Mouse (Mus musculus) lung, embryonic 14.5 days (tissue): ENCODE measurements around the gene Pik3r3. TPM values are rescaled to one million over a fixed set of nuclear protein-coding genes. Genes with fewer than 3 reads are reported as not detected.

Experiments used
- ATAC-seq: fragments of 200-750 bp; cut with Nextera tagmentation; 2 replicates; pipeline ENCODE4 v1.8.0; 2017; ENCODE audit warnings: mild to moderate bottlenecking, moderate TSS enrichment, moderate library complexity; ENCODE audit not compliant: insufficient read depth
- DNase-seq: peaks from one replicate; pipeline ENCODE4 v3.0.0-alpha.2; 2015
- H3K27ac ChIP-seq: fragments of 300-500 bp; sonication (generic); 2 replicates; pipeline ENCODE4 v1.5.1; 2014; ENCODE audit warnings: low read depth, mild to moderate bottlenecking, moderate library complexity
- H3K27me3 ChIP-seq: fragments of 300-500 bp; sonication (generic); 2 replicates; pipeline ENCODE4 v1.6.1; 2014; ENCODE audit warnings: low read length, control low read depth; ENCODE audit not compliant: insufficient read depth
- H3K36me3 ChIP-seq: fragments of 300-500 bp; sonication (generic); 2 replicates; pipeline ENCODE4 v1.6.1; 2014; ENCODE audit warnings: control low read depth; ENCODE audit not compliant: insufficient read depth
- H3K4me1 ChIP-seq: fragments of 300-500 bp; sonication (generic); 2 replicates; pipeline ENCODE4 v1.6.1; 2014; ENCODE audit warnings: antibody characterized with exemption, control low read depth; ENCODE audit not compliant: insufficient read depth
- H3K4me2 ChIP-seq: fragments of 300-500 bp; sonication (generic); 2 replicates; pipeline ENCODE4 v1.6.1; 2014; ENCODE audit warnings: mild to moderate bottlenecking
- H3K4me3 ChIP-seq: fragments of 300-500 bp; sonication (generic); 2 replicates; pipeline ENCODE4 v1.5.1; 2014; ENCODE audit warnings: low read depth, low read length
- H3K9ac ChIP-seq: fragments of 300-500 bp; sonication (generic); 2 replicates; pipeline ENCODE4 v1.6.1; 2014
- H3K9me3 ChIP-seq: fragments of 300-500 bp; sonication (generic); 2 replicates; pipeline ENCODE4 v1.6.1; 2016; ENCODE audit warnings: low read depth, low read length, control low read depth
- CTCF ChIP-seq: IDR thresholded peaks from 2 replicates; pipeline ENCODE4 v1.5.1; 2016; ENCODE audit warnings: antibody characterized with exemption, low read depth
- WGBS: fragments of 180-500 bp; shearing (Covaris S2); extraction: QIAGEN DNeasy Blood & Tissue Kit; methylation state at CpG from one replicate; pipeline ENCODE4 v1.1.7; 2014; 5-methylcytosine and 5-hydroxymethylcytosine counted together
- polyA plus RNA-seq: library from polyadenylated mRNA; unstranded; fragments of >200 nt; fragmentation: Nextera tagmentation; extraction: Ambion mirVana; gene quantifications from 2 replicates; pipeline ENCODE4 v1.2.1, GENCODE M21; 2014

The Pik3r3 gene
- polyA plus RNA-seq, 1 experiment from 2014 or later: 28.7 TPM

DNA sequence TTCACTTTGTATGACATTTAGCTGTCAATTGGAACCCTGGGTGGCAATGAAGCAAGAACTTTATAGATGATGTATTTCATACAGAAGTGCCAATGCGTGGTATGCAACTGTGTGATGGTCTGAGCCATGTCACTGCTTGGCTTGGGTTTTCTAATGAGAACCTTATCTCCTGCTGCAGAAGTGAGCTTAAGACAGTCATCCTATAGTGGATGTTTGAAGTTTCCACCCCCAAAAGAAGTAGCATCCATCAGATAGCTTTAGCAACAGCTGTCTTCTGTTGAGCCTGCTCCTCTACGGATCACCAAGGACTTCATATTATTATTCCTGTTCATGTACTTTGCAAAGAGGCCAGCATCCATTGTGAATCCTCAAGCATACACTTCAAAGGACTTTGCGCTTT lies 28.6 kb downstream of the Pik3r3 start:
- no peak for TF ChIP-seq CTCF
- H3K4me3 ChIP-seq: no peak overlapping the region
- H3K36me3 ChIP-seq: 0 out of 2 replicates have a peak, but pooled peaks cover 4% of the 10 kb centered on the region
- DNase-seq (no peak), ATAC-seq (no peak)
- no peaks in the 10 kb centered on the region for H3K9me3 ChIP-seq
- no peak overlapping the region for H3K4me2 ChIP-seq
- H3K27me3 ChIP-seq: no peaks in the 10 kb centered on the region
- no peaks in the 10 kb centered on the region for H3K4me1 ChIP-seq
- WGBS: 88% methylated on average over 3 of the region's 3 CpGs
- no peak overlapping the region for H3K27ac ChIP-seq
- no peak overlapping the region for H3K9ac ChIP-seq

DNA sequence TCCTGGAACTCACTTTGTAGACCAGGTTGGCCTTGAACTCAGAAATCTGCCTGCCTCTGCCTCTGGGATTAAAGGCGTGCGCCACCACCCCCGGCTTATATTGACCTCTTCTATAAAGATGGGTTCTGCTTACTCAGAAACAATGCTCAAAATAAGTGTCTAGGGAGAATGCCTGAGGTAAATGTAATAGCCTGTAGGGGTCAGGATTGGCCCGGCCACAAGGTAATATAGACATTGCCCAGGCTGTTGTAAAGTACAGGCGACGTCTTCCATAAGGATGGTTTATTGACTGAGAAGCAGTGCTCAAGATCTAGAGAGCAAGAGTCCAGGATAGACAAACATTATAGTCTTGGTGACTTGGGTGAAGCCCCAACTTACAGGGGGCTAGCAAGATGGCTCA lies 46.8 kb downstream of the Pik3r3 start:
- WGBS: 91% methylated on average over 6 of the region's 6 CpGs
- ATAC-seq: no peak
- Histone ChIP-seq H3K9ac (no peak overlapping the region), H3K4me1 (no peaks in the 10 kb centered on the region), H3K9me3 (no peaks in the 10 kb centered on the region), H3K36me3 (peaks cover 28% of the 10 kb centered on the region), H3K4me3 (no peak overlapping the region), H3K27me3 (no peaks in the 10 kb centered on the region), H3K27ac (no peak overlapping the region), H3K4me2 (no peak overlapping the region)
- DNase-seq: no peak
- 0 out of 2 replicates have a peak, but pooled peaks have one; percentile 2 for TF ChIP-seq CTCF

DNA sequence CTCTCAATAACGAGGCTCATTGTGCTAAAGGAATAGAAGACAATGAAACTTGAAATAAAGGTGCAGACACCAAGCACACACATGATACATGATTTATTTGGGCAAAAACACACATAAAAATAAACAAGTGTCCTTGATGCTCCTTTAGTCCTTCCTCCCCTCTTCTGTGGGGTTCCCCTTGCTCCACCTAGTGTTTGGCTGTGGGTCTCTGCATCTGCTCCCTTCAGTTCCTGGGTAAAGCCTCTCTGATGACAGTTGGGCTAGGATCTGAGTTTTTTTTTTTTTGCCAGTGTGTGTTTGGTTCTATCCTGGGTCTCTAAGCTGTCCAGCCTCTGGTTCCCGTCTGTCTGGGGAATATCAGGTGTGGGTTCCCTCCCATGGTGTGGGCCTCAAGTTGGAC lies 60.8 kb downstream of the Pik3r3 start:
- no peak overlapping the region for H3K9ac ChIP-seq
- H3K4me2 ChIP-seq: no peak overlapping the region
- 82% methylated on average over 2 of the region's 2 CpGs for WGBS
- no peaks in the 10 kb centered on the region for H3K4me1 ChIP-seq
- ATAC-seq (no peak), DNase-seq (peak; percentile 13)
- no peaks in the 10 kb centered on the region for H3K9me3 ChIP-seq
- H3K36me3 ChIP-seq: peaks cover 19% of the 10 kb centered on the region
- no peaks in the 10 kb centered on the region for H3K27me3 ChIP-seq
- H3K27ac ChIP-seq: no peak overlapping the region
- no peak overlapping the region for H3K4me3 ChIP-seq
- TF ChIP-seq CTCF: peak; percentile 42

DNA sequence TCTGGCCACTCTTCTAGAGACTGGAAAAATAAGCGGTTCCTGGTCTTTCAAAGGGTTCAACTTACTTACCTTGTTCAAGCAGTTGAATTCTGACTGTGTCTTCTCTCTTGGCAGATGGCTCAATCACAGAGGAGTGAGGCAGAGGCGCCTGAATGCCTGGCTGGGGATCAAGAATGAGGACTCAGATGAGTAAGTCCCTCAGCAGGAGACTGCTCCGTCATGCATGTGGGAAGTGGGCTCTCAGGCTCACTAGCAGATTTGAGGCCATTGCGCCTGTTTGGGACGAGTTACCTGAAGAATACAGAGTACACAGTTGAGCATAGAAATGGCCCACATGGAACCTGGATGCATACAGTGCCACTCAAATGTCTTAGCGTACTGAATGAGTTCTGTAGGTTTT lies 70.1 kb downstream of the Pik3r3 start:
- no peak overlapping the region for H3K4me2 ChIP-seq
- H3K27ac ChIP-seq: no peak overlapping the region
- no peak for TF ChIP-seq CTCF
- ATAC-seq (no peak), DNase-seq (no peak)
- H3K4me1 ChIP-seq: no peaks in the 10 kb centered on the region
- peaks cover 53% of the 10 kb centered on the region for H3K36me3 ChIP-seq
- H3K9ac ChIP-seq: no peak overlapping the region
- H3K4me3 ChIP-seq: no peak overlapping the region
- 86% methylated on average over 6 of the region's 6 CpGs for WGBS
- no peaks in the 10 kb centered on the region for H3K27me3 ChIP-seq
- H3K9me3 ChIP-seq: no peaks in the 10 kb centered on the region

DNA sequence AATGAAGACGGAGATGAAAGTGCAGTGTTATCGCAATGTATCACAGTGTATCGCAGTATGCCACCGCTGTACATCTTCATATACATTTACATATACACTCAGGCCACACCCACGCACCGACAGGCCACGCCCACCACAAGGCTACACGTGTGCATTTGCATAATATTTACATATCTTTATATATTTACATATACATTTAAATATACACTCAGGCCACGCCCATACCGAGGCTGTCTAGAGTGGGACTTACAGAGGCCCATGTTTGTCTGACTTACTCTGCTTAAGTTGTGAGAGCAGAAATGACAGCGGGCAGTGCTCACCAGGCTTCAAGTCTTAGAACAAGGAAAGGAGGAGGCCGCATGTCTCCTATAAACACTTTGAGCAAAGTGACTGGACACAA lies 71.9 kb downstream of the Pik3r3 start:
- Histone ChIP-seq H3K4me2 (no peak overlapping the region), H3K27ac (no peak overlapping the region), H3K9ac (no peak overlapping the region), H3K27me3 (no peaks in the 10 kb centered on the region), H3K9me3 (no peaks in the 10 kb centered on the region), H3K36me3 (peaks cover 43% of the 10 kb centered on the region), H3K4me3 (no peak overlapping the region), H3K4me1 (no peaks in the 10 kb centered on the region)
- no peak for DNase-seq
- 90% methylated on average over 12 of the region's 12 CpGs for WGBS
- no peak for TF ChIP-seq CTCF
- no peak for ATAC-seq

DNA sequence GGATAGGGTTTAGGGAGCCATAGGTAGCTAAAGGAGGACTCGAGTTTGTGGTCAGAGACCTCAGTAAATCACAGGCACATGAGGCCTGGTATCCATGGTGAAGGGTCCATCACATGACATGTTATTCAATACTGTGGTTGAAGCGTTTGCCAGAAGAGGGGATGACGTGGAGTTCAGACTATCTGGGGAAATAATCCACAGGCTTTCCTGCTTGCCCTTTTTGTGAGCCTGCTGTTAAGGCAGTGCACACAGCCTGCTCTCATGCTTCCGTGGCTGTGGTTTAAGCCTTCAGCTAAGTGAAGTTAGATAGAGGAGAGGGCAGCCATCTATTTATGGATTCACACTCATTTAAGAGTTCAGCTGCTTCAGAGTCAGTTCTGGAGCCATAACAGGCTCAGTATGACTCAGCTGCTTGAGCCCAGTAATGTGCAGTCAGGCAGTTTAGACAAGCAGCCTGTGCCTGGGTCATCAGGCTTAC lies 79.5 kb downstream of the Pik3r3 start:
- TF ChIP-seq CTCF: no peak
- no peak for DNase-seq
- H3K4me1 ChIP-seq: no peaks in the 10 kb centered on the region
- no peak for ATAC-seq
- peaks cover 21% of the 10 kb centered on the region; the same call in 1 of the 2 replicates for H3K36me3 ChIP-seq
- no peak overlapping the region for H3K4me2 ChIP-seq
- H3K27me3 ChIP-seq: no peaks in the 10 kb centered on the region
- no peak overlapping the region for H3K9ac ChIP-seq
- H3K4me3 ChIP-seq: no peak overlapping the region
- H3K9me3 ChIP-seq: no peaks in the 10 kb centered on the region
- no peak overlapping the region for H3K27ac ChIP-seq
- 69% methylated on average over 4 of the region's 4 CpGs for WGBS

DNA sequence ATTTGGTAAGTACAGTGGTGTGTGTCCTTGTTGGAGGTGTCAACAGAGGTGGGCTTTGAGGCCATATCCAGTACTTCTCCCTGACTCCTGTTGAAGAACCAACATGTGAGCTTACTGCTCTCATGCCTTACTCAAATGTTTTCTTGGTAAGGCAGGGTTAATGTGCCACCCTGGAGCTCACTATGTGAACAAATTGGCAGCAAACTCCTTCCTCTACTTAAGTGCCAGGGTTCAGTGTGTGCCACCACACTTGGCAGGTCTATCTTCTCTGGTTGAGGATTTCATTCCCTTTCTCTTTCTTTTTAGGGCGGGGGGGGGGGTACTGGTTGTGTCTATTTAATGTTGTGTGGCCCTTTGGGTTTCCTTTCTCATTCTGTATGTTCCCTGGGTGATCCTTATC lies 83.1 kb downstream of the Pik3r3 start:
- 19% methylated on average over 1 of the region's 1 CpGs for WGBS
- Histone ChIP-seq H3K27ac (no peak overlapping the region), H3K36me3 (peaks cover 46% of the 10 kb centered on the region), H3K9ac (no peak overlapping the region), H3K4me1 (no peaks in the 10 kb centered on the region), H3K4me2 (no peak overlapping the region), H3K27me3 (no peaks in the 10 kb centered on the region), H3K9me3 (no peaks in the 10 kb centered on the region), H3K4me3 (no peak overlapping the region)
- no peak for TF ChIP-seq CTCF
- no peak for DNase-seq
- no peak for ATAC-seq

DNA sequence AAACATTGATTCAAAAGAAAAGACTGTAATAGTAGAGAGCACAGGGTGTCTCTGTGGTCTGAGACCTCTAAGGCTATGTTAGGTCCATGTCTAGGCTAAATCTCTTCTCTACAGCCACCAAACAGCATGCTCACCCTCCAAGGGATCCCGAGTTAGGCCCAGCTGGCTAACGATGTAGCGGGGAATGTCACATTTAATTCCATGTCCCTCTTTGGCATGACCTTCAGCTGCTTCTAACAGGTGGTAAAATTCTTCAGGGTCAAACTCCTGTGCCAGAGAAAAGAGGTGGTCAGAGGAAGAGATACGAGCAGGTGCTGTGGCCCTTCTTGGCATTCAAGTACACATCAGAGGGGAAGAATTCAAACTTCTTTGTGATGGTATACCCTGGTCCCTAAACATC lies 96.2 kb downstream of the Pik3r3 start:
- no peak overlapping the region for H3K9ac ChIP-seq
- H3K4me2 ChIP-seq: no peak overlapping the region
- no peak for TF ChIP-seq CTCF
- no peaks in the 10 kb centered on the region for H3K27me3 ChIP-seq
- no peaks in the 10 kb centered on the region for H3K9me3 ChIP-seq
- ATAC-seq (no peak), DNase-seq (no peak)
- WGBS: 86% methylated on average over 4 of the region's 4 CpGs
- H3K36me3 ChIP-seq: peaks cover 85% of the 10 kb centered on the region
- H3K27ac ChIP-seq: no peak overlapping the region
- H3K4me3 ChIP-seq: no peak overlapping the region
- H3K4me1 ChIP-seq: no peaks in the 10 kb centered on the region
